Mouse (Mus musculus) MEL (cell line): ENCODE measurements around the gene Mad2l2. TPM values are rescaled to one million over a fixed set of nuclear protein-coding genes. Genes with fewer than 3 reads are reported as not detected.

Source experiments
- DNase-seq: peaks from one replicate; pipeline ENCODE4 v3.0.0; 2011; ENCODE audit warnings: low read depth, low spot score
- H3K27ac ChIP-seq: 2 replicates; pipeline ENCODE4 v1.5.1; 2012; ENCODE audit warnings: low read depth, mild to moderate bottlenecking, control low read depth, low read length, moderate library complexity; ENCODE audit not compliant: control insufficient read depth
- H3K27me3 ChIP-seq, 2 experiments: fragments of 150-350 bp in 1 of 2; sonication (generic) in 1 of 2; 2 replicates each; pipeline ENCODE4 v1.6.1; 2012; ENCODE audit warnings: low read length in 2 of 2, mild to moderate bottlenecking in 2 of 2, improper control_type of control experiment in 1 of 2, moderate library complexity in 1 of 2; ENCODE audit not compliant: insufficient read depth in 2 of 2, control insufficient read depth in 1 of 2
- H3K36me3 ChIP-seq, 2 experiments: 2 replicates each; pipeline ENCODE4 v1.6.1; 2012 to 2014; ENCODE audit warnings: low read length in 2 of 2, improper control_type of control experiment in 1 of 2, inconsistent platforms in 1 of 2, mild to moderate bottlenecking in 1 of 2; ENCODE audit not compliant: insufficient read depth in 2 of 2, control insufficient read depth in 1 of 2
- H3K4me1 ChIP-seq, 2 experiments: fragments of 150-350 bp in 1 of 2; sonication (generic) in 1 of 2; 2 replicates each; pipeline ENCODE4 v1.6.1; 2012; ENCODE audit warnings: low read length in 2 of 2, improper control_type of control experiment in 1 of 2, mild to moderate bottlenecking in 1 of 2; ENCODE audit not compliant: insufficient read depth in 2 of 2, control insufficient read depth in 1 of 2
- H3K4me3 ChIP-seq, 2 experiments: fragments of 150-350 bp in 1 of 2; sonication (generic) in 1 of 2; 2 replicates each; pipeline ENCODE4 v1.5.1; 2012; ENCODE audit warnings: low read depth in 2 of 2, low read length in 2 of 2, mild to moderate bottlenecking in 2 of 2, moderate library complexity in 2 of 2, control low read depth in 1 of 2, improper control_type of control experiment in 1 of 2; ENCODE audit not compliant: control insufficient read depth in 1 of 2, insufficient read depth in 1 of 2
- H3K79me2 ChIP-seq: 2 replicates; pipeline ENCODE4 v1.6.1; 2012; ENCODE audit warnings: mild to moderate bottlenecking, low read length, moderate library complexity; ENCODE audit not compliant: control insufficient read depth, poor library complexity, insufficient read depth
- H3K9ac ChIP-seq: 2 replicates; pipeline ENCODE4 v1.6.1; 2012; ENCODE audit warnings: low read depth, mild to moderate bottlenecking, control low read depth, low read length, moderate library complexity; ENCODE audit not compliant: control insufficient read depth, poor library complexity, severe bottlenecking
- H3K9me3 ChIP-seq: fragments of 150-350 bp; sonication (generic); replicated peaks from 2 replicates; pipeline ENCODE4 v1.6.1; 2012; ENCODE audit warnings: mild to moderate bottlenecking, low read length, improper control_type of control experiment, moderate library complexity; ENCODE audit not compliant: insufficient read depth
- BHLHE40 ChIP-seq: IDR thresholded peaks from 2 replicates; pipeline ENCODE4 v1.6.1; 2012; ENCODE audit warnings: low read depth, mild to moderate bottlenecking, inconsistent platforms, low read length, improper control_type of control experiment, borderline replicate concordance
- CHD2 ChIP-seq: IDR thresholded peaks from 2 replicates; pipeline ENCODE4 v1.6.1; 2011; ENCODE audit warnings: low read length, improper control_type of control experiment
- E2F4 ChIP-seq: IDR thresholded peaks from 2 replicates; pipeline ENCODE4 v1.6.1; 2011; ENCODE audit warnings: low read depth, low read length, improper control_type of control experiment, borderline replicate concordance
- EP300 ChIP-seq, 2 experiments: IDR thresholded peaks; 2 replicates each; pipeline ENCODE4 v1.6.1; 2011; ENCODE audit warnings: improper control_type of control experiment in 2 of 2, low read length in 2 of 2, low read depth in 1 of 2, mild to moderate bottlenecking in 1 of 2
- GATA1 ChIP-seq: IDR thresholded peaks from 2 replicates; pipeline ENCODE4 v1.6.1; 2011; ENCODE audit warnings: low read depth, low read length, improper control_type of control experiment
- HCFC1 ChIP-seq: IDR thresholded peaks from 2 replicates; pipeline ENCODE4 v1.6.1; 2012; ENCODE audit warnings: low read depth, mild to moderate bottlenecking, inconsistent platforms, low read length, improper control_type of control experiment, moderate library complexity
- KAT2A ChIP-seq: conservative IDR thresholded peaks from 2 replicates; pipeline ENCODE4 v1.6.1; 2012; ENCODE audit warnings: low read depth, low read length, improper control_type of control experiment, inconsistent platforms
- MAFK ChIP-seq: IDR thresholded peaks from 2 replicates; pipeline ENCODE4 v1.6.1; 2011; ENCODE audit warnings: low read depth, mild to moderate bottlenecking, low read length, improper control_type of control experiment, borderline replicate concordance
- MAZ ChIP-seq: IDR thresholded peaks from 2 replicates; pipeline ENCODE4 v1.6.1; 2012; ENCODE audit warnings: low read depth, mild to moderate bottlenecking, inconsistent platforms, low read length, improper control_type of control experiment
- MEF2A ChIP-seq: IDR thresholded peaks from 2 replicates; pipeline ENCODE4 v1.6.1; 2014; ENCODE audit warnings: low read depth, mild to moderate bottlenecking, inconsistent platforms, low read length, improper control_type of control experiment; ENCODE audit not compliant: poor library complexity, insufficient replicate concordance, severe bottlenecking; ENCODE audit errors: extremely low read depth
- MYB ChIP-seq: IDR thresholded peaks from 2 replicates; pipeline ENCODE4 v1.6.1; 2011; ENCODE audit warnings: mild to moderate bottlenecking, low read depth, low read length, improper control_type of control experiment
- NELFE ChIP-seq: IDR thresholded peaks from 2 replicates; pipeline ENCODE4 v1.6.1; 2011; ENCODE audit warnings: low read depth, low read length, improper control_type of control experiment
- POLR2AphosphoS2 ChIP-seq: IDR thresholded peaks from 2 replicates; pipeline ENCODE4 v1.6.1; 2011; ENCODE audit warnings: low read length, improper control_type of control experiment
- RAD21 ChIP-seq: IDR thresholded peaks from 2 replicates; pipeline ENCODE4 v1.6.1; 2011; ENCODE audit warnings: mild to moderate bottlenecking, low read depth, low read length, improper control_type of control experiment
- SMC3 ChIP-seq: IDR thresholded peaks from 2 replicates; pipeline ENCODE4 v1.6.1; 2011; ENCODE audit warnings: low read depth, low read length, improper control_type of control experiment
- TAL1 ChIP-seq: IDR thresholded peaks from 2 replicates; pipeline ENCODE4 v1.6.1; 2012; ENCODE audit warnings: mild to moderate bottlenecking, inconsistent platforms, low read length, moderate library complexity, mixed read lengths
- TCF12 ChIP-seq: IDR thresholded peaks from 2 replicates; pipeline ENCODE4 v1.6.1; 2014; ENCODE audit warnings: low read depth, mild to moderate bottlenecking, inconsistent platforms, low read length, improper control_type of control experiment, moderate library complexity
- ZMIZ1 ChIP-seq: IDR thresholded peaks from 2 replicates; pipeline ENCODE4 v1.6.1; 2012; ENCODE audit warnings: low read depth, mild to moderate bottlenecking, inconsistent platforms, low read length, improper control_type of control experiment, moderate library complexity
- polyA plus RNA-seq, 2 experiments: library from polyadenylated mRNA; stranded (reverse) in 1 of 2; unstranded in 1 of 2; fragments of >175 nt in 1 of 2; fragments of >200 nt in 1 of 2; gene quantifications; 2 replicates each; pipeline versions ENCODE4 v1.2.1 to v1.2.4; 2012; ENCODE audit warnings: low replicate concordance in 2 of 2, low read depth in 1 of 2; ENCODE audit not compliant: insufficient read length in 2 of 2, insufficient read depth in 1 of 2, missing spikeins in 1 of 2
- total RNA-seq: library from RNA; depleted of rRNA; stranded (reverse); fragments of 300-350 nt; gene quantifications from 2 replicates; pipeline ENCODE4 v1.2.3, GENCODE M21; 2012

Gene Mad2l2
- total and polyA plus RNA-seq, 3 experiments = 28.6 to 44.8 TPM; not detected in 1

- Histone ChIP-seq H3K9ac (no peak overlapping the region), H3K4me3 (no peak overlapping the region), H3K36me3 (no peaks in the 10 kb centered on the region), H3K4me1 (no peaks in the 10 kb centered on the region), H3K27me3 (no peaks in the 10 kb centered on the region), H3K27ac (no peak overlapping the region), H3K9me3 (no peaks in the 10 kb centered on the region), H3K79me2 (no peaks in the 10 kb centered on the region)
- no peak for DNase-seq
- TF ChIP-seq MYB (no peak), GATA1 (no peak), HCFC1 (no peak), KAT2A (no peak), CHD2 (no peak), EP300 (IDR thresholded peaks at IDR 0.05; ENCODE audit: low read depth in 1 of 2, low read length in 2 of 2) (no peak), NELFE (no peak)
These were observed 52.2 kb downstream of the Mad2l2 start for GRCm38 (mm10) chr4:148182363-148182762.

- Histone ChIP-seq H3K9ac (no peak overlapping the region), H3K79me2 (no peaks in the 10 kb centered on the region), H3K36me3 (no peaks in the 10 kb centered on the region), H3K27me3 (no peaks in the 10 kb centered on the region; a peak in 1 of 4 replicates), H3K4me1 (no peaks in the 10 kb centered on the region), H3K9me3 (no peaks in the 10 kb centered on the region), H3K27ac (no peak overlapping the region), H3K4me3 (no peak overlapping the region)
- TF ChIP-seq POLR2AphosphoS2 (no peak), ZMIZ1 (no peak), MAFK (no peak), HCFC1 (no peak), TCF12 (no peak), BHLHE40 (no peak), MAZ (no peak), E2F4 (no peak), MEF2A (no peak), TAL1 (no peak), RAD21 (no peak), SMC3 (no peak)
- DNase-seq = no peak
These were observed 54.4 kb downstream of the Mad2l2 start for GRCm38 (mm10) chr4:148184564-148184963.
